Mouse (Mus musculus) spleen, postnatal 10 days (tissue): ENCODE results near the gene Dcun1d2.
A peak's percentile ranks its signal among the peaks of the same experiment; 100 is the strongest.
"Not testable (repeated sequence)": the region's sequence is repeated elsewhere in the genome, so short reads cannot be mapped to it uniquely, and the experiment has no call there.

Experiments
- DNase-seq, 2 experiments: peaks; one replicate each; pipeline ENCODE4 v3.0.0; 2021 to 2022; ENCODE audit warnings: low spot score in 2 of 2

Gene Dcun1d2

DNA sequence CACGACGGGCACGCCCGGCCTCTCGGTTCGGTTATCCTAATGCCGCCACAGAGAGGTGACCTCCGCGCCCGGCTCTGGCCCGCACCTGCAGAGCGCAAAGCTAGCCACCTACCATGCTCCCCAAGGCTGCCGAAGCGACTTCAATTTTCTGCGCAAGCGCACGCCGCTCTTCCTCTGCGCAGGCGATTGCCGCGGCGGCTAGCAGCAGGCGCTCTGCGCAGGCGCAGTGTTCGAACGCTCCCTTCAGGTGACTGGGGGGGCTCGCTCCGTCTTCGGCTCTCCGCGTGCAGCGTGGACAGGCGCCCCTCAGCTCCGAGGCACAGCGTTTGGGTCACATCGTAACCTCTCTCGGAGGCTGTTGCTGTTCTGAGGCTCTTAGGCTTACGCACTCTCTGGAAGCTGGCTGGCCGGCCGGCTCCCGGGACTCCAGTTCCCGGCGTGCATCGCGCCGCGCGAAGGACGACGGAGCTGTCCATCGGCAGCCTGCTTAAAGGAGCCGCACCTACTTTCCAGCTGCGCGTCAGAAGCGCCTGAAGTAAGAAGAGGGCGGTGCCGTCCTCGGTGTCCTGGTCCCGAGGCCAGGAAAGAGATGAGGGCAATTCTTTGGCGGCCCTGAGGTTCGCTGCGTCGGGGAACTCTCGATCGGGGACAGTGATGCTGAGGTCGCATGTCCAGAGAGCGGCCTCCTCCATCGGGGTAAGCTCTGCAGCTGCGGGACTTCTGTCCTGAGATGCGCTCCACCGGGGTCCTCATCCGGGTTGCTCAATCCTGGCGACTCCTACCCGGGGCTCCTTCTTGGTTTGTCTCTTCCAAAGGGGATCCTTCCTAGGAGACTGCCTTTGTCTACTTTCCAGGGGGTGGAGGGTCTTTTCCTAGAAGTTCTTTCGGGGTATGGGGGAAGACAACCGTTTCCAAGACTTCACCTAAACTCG is at the start of gene Dcun1d2, which contains the start of gene Tmco3:
Gene Dcun1d2 (minus strand): TSS at position 440 of the 932 bp plus-strand sequence.
Gene Tmco3 (plus strand): TSS at position 499 of the 932 bp plus-strand sequence.
- DNase-seq = peak; percentile 97 to 99

GRCm38 (mm10) chr8:13337678-13338077 is 49.7 kb upstream of the Dcun1d2 start:
- no peak for DNase-seq

GRCm38 (mm10) chr8:13337245-13337644 is 49.3 kb upstream of the Dcun1d2 start:
- DNase-seq = not testable (repeated sequence)

DNA sequence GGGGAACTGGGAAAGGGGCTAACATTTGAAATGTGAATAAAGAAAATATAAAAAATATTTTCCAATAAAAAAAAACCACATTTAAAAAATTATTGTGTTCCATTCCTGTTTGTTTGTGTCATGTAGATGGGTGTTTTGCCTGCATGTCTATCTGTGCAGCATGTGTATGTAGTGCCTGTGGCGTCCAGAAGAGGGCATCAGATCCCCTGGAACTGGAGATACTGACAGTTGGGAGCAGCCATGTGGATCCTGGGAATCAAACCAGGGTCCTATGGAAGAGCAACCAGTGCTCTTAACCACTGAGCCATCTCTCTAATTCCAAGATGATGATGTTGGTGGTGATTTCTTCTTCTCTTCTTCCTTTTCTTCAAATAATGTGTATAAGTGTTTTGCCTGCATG is 46.7 kb upstream of the Dcun1d2 start:
- DNase-seq = no peak

DNA sequence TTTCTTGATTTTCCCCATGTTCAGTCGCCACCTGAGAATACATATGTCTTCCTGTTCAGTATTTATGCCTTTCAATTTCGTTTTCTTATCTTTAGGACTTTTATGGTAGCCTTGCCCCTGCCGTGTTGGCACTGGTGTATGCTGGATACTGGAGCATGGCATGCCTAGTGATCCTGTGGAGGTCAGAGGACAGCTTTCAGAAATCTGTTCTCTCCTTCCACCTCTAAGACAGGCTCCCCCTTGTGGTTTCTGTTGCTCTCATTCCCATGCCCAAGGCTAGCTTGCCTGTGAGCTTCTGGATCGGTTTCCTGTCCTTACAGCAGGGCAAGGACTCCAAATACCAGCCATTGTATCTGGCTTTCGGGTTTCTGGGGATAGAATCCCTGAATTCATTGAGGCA is 38.7 kb upstream of the Dcun1d2 start:
- DNase-seq = no peak

DNA sequence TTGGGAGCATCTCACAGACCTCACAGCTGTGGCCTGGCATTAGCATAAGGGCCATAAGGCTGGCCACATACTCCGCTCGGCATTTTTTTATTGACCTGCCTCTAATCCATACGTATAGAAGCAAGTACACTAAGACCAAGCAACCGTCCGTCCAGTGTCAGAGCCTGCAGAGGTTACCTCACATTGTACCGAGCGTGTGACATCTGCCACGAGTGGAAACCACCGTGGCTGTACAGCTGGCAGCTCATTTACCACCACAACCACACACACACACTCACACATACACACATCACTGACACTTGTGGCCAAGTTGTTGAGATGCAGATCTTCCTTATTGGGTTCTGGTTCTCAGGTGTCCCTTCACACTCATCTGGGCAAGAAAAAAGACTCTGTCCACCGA is 28.7 kb upstream of the Dcun1d2 start:
- DNase-seq = no peak

DNA sequence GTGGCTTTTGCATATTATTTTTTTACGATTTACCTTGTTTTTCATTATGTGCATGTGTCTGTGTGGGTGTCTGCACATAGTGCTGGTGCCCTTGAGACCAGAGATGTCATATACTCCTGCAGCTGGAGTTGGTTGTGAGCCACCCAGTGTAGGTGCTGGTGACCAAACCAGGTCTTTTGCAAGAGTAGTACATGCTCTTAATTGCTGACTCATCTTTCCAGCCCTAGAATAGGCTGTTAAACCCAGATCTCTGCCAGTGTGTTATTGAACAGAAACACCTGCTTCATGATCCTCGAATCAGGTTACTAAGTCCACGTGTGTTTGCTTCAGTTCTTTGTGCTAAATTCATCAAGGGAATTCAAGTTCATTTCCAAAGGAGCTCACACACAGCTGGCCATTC is 27.0 kb upstream of the Dcun1d2 start:
- DNase-seq = no peak

DNA sequence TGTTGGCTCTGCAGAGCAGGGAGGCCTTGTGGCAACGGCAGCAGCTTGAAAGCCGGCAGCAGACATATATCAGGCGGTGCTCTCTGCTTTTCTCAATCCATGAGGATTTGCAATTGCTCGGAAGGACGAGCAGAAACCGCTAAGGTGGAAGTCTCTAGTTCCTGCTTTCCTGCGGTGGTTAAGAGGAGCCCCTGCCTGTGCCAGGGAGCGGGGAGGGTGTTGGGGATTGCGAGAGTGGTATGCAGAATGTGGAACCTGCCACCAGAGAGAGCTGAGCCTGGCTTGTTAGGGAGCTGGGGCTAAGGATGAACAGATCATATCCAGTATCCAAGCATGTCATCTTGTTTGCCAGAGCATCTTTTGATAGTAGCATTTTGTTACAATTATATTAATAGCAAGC is 19.0 kb upstream of the Dcun1d2 start:
- DNase-seq = no peak

DNA sequence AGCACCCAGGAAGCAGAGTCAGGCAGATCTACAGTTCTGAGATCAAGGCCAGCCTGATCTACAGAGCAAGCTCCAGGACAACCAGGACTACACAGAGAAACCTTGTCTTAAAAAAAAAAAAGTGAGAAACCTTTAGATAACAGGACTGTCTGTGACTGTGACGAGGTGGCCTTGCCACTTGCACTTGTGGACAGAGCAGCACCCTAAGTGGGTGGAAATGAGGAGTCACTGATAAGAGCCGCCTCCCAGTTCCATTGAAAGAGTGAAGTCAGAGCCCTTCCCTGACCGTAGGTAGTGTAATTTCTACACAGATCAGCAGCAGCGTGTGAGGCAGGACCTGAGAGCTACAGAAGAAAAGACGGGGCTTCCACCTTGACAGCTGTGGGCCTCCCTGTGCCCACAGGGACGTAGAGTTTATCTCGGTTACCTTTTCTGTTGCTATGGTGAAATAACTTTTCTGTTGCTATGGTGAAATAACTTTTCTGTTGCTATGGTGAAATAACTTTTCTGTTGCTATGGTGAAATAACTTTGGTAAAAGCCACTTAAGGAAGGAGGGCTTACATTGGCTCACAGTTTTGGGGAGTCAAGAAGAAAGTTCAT is 18.5 kb upstream of the Dcun1d2 start:
- DNase-seq = no peak

- DNase-seq = no peak
These were observed 18.0 kb upstream of the Dcun1d2 start for GRCm38 (mm10) chr8:13305884-13306283.

DNA sequence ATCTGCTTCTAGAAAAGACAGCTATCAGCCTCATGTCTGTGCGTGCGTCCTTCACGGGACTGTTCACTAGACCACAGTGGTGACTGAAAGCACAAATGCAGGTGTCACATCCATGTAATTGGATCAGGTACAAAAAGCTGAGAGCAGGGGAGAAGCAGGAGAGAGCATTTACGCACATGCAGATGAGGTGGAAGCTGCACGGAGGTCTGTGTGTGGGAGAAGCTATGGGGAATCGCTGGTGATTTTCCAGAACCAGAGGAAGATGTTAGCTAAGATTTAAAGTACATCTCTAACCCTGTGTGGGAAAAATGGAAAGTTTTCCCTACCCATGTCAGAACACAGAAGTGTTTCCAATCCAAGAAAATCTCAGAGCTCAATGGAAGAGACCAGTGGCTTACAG is 17.5 kb upstream of the Dcun1d2 start:
- DNase-seq = no peak

- no peak for DNase-seq
These were observed 13.1 kb upstream of the Dcun1d2 start for GRCm38 (mm10) chr8:13301036-13301435.

- no peak for DNase-seq
These were observed 11.6 kb upstream of the Dcun1d2 start for GRCm38 (mm10) chr8:13299571-13299970.

DNA sequence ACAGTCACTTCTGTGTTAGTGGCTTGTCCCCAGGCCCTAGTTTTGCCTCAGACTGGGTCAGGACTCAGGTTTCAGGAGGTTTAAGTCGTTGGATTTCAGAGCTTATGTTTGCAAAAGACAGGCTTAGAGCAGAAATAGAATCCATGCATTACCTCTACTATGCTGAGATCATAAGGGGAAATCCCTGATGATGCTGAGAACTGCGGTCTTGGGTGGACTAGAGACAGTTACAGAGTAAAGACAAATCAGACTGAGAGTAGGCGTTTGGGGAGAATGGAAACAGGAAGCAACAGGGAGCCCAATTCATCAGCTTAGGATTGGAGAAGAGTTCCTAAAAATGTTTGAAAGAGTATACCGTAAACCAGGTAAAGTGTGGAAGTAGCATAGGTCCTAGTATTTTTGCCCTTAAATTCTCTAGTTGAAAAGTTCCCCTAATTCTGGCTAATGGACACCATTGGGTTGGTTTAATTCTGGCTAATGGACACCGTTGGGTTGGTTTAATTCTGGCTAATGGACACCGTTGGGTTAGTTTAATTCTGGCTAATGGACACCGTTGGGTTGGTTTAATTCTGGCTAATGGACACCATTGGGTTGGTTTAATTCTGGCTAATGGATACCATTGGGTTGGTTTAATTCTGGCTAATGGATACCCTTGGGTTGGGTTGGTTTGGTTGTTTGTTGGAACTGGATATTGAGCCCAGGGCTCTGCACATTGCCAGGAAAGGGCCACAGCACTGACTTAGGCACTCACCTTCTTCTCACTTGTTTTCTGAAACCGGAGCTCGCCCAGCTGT is 5.9 kb upstream of the Dcun1d2 start:
- DNase-seq = no peak

DNA sequence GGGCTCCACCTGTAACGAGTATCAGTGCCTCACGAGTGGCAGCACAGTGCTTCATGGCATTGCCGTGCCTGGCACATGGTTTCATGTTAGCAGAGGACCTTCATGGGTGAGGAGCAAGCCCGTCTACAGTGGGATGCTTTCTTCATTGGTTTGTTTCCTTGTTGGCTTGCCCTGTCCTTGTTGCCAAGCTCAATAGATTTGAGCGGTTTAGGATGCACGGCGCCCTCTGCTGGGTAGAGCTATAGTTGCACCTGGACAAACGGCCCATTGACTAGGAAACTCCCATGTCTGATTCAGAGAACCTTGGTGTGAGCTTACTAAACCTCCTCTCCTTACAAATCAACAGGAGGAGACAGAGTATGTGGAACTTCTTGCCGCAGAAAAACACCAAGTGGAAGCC is 4.4 kb upstream of the Dcun1d2 start:
- peak; percentile 71 to 84 for DNase-seq

GRCm38 (mm10) chr8:13288646-13289045 is 715 bp upstream of the Dcun1d2 start:
- DNase-seq = peak in 1 of 2 experiments; percentile 19

GRCm38 (mm10) chr8:13287304-13287691 is 633 bp downstream of the Dcun1d2 start:
- DNase-seq = peak; percentile 86 to 91

DNA sequence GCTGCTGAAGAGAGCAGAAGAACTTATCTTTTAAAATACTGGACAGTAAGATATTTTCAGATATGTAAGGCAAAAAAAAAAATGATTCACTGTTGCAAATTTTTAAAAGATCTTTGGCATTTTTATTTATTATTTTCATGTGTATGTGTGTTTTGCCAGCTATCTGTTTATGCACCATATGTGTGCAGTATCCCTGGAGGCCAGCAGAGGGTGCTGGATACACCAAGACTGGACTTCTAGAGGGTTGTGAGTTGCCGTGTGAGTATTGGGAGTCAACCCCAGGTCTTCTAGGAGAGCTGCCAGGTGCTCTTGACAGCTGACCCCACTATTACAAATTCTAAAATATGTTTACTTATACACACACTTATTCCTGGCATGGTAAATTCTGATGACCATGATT is 4.7 kb downstream of the Dcun1d2 start:
- no peak for DNase-seq

- no peak for DNase-seq
These were observed 10.9 kb downstream of the Dcun1d2 start for GRCm38 (mm10) chr8:13276941-13277447.

DNA sequence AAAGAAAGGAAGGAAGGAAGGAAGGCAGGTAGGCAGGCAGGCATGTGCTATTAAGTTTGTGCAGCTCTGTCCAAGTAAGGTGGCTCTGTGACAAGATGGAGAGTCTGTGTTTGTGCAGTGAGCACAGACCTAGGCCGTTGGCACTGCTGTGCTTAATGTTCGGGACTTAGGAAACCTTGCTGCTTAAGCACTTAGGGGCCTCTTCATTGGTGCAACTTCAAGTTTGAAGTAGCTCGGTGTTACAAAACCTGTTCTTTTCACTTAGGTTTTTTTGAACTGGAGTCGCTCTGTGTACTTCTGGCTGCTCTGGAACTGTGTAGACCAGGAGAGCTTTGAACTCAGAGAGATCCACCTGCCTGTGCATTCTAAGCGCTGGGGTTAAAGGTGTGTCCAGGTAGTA is 15.1 kb downstream of the Dcun1d2 start:
- no peak for DNase-seq

- DNase-seq = no peak
These were observed 20.4 kb downstream of the Dcun1d2 start for GRCm38 (mm10) chr8:13267566-13267965.

- no peak for DNase-seq
These were observed 24.6 kb downstream of the Dcun1d2 start for GRCm38 (mm10) chr8:13263376-13263775.
